Comparison of ENCODE assay signal across 8 mouse cellular contexts in genomic region chr19:5846154-5846553, GRCm38 (mm10). TPM values are rescaled to one million over a fixed set of nuclear protein-coding genes. Genes with fewer than 3 reads are reported as not detected.
DNase-seq lines count a peak whose midpoint lies in the region; ATAC-seq lines count a peak whose summit lies in the region.

No protein-coding gene starts in this region.

- no peaks in the 10 kb centered on the region for H3K9me3 ChIP-seq in forebrain, embryonic 13.5 days (replicated peaks)
- no peaks in the 10 kb centered on the region for H3K9me3 ChIP-seq in intestine, embryonic 16.5 days (ENCODE audit: control insufficient read depth, low read length)
- no peaks in the 10 kb centered on the region for H3K9me3 ChIP-seq in midbrain, embryonic 12.5 days

- H3K4me3 ChIP-seq in forebrain, embryonic 13.5 days = peak overlapping the region; percentile 32
- H3K4me3 ChIP-seq in intestine, embryonic 16.5 days (ENCODE audit: low read length) = peak overlapping the region; percentile 56
- peak overlapping the region; percentile 32 for H3K4me3 ChIP-seq in midbrain, embryonic 12.5 days

- H3K4me1 ChIP-seq in forebrain, embryonic 13.5 days = peaks cover 88% of the 10 kb centered on the region
- H3K4me1 ChIP-seq in intestine, embryonic 16.5 days (ENCODE audit: control insufficient read depth, insufficient read depth, low read length) = peaks cover 69% of the 10 kb centered on the region
- H3K4me1 ChIP-seq in midbrain, embryonic 12.5 days = peaks cover 82% of the 10 kb centered on the region

- no peaks in the 10 kb centered on the region for H3K27me3 ChIP-seq in forebrain, embryonic 13.5 days
- no peaks in the 10 kb centered on the region for H3K27me3 ChIP-seq in intestine, embryonic 16.5 days (replicated peaks; ENCODE audit: control insufficient read depth, insufficient read depth, low read length)
- H3K27me3 ChIP-seq in midbrain, embryonic 12.5 days = peaks cover 5% of the 10 kb centered on the region; the same call in 1 of the 2 replicates

- no peaks in the 10 kb centered on the region for H3K36me3 ChIP-seq in forebrain, embryonic 13.5 days (ENCODE audit: poor library complexity, severe bottlenecking)
- no peaks in the 10 kb centered on the region for H3K36me3 ChIP-seq in intestine, embryonic 16.5 days (ENCODE audit: control insufficient read depth, insufficient read depth, low read length)
- H3K36me3 ChIP-seq in midbrain, embryonic 12.5 days = no peaks in the 10 kb centered on the region

- peak overlapping the region; percentile 99 for H3K27ac ChIP-seq in forebrain, embryonic 13.5 days
- H3K27ac ChIP-seq in intestine, embryonic 16.5 days (ENCODE audit: low read length) = peak overlapping the region; percentile 99
- H3K27ac ChIP-seq in midbrain, embryonic 12.5 days (replicated peaks) = peak overlapping the region; percentile 98

- peak overlapping the region; percentile 68 for H3K4me2 ChIP-seq in forebrain, embryonic 13.5 days
- peak overlapping the region; percentile 69 for H3K4me2 ChIP-seq in intestine, embryonic 16.5 days (ENCODE audit: low read depth, low read length)
- peak overlapping the region; percentile 62 for H3K4me2 ChIP-seq in midbrain, embryonic 12.5 days (replicated peaks)

- peak; percentile 40 for ATAC-seq in forebrain, embryonic 13.5 days
- peak; percentile 19 for ATAC-seq in intestine, embryonic 16.5 days
- peak; percentile 70 for ATAC-seq in midbrain, embryonic 12.5 days (ENCODE audit: low FRiP score, low read depth)

- WGBS in forebrain, embryonic 13.5 days = 1% methylated on average over 7 of the region's 7 CpGs
- under 1% methylated on average over 7 of the region's 7 CpGs for WGBS in intestine, embryonic 16.5 days
- under 1% methylated on average over 7 of the region's 7 CpGs for WGBS in midbrain, embryonic 12.5 days

- peak overlapping the region; percentile 69 for H3K9ac ChIP-seq in forebrain, embryonic 13.5 days
- H3K9ac ChIP-seq in intestine, embryonic 16.5 days (ENCODE audit: low read depth, low read length) = peak overlapping the region; percentile 75
- peak overlapping the region; percentile 53 for H3K9ac ChIP-seq in midbrain, embryonic 12.5 days (replicated peaks)

- peak; percentile 40 to 61 for DNase-seq in layer of hippocampus, postnatal 10 days (ENCODE audit: low spot score in 2 of 2)
- no peak for DNase-seq in layer of hippocampus, adult 9-10 months (ENCODE audit: low spot score)
- DNase-seq in cerebellum, adult 11 months = peak; percentile 54
- no peak for DNase-seq in retina, postnatal 1 day
- no peak for DNase-seq in adrenal gland, adult 2 months

RNA-seq across cellular contexts. Expression of gene Frmd8, which starts 28.9 kb away (rescaled TPM):
- total RNA-seq in layer of hippocampus, postnatal 10 days (2021) = 10 to 100 TPM; 10.7 to 14.8 TPM
- 21.7 and 26.2 TPM in 2 replicates for polyA plus RNA-seq in forebrain, embryonic 13.5 days (2015; fragmentation: Nextera tagmentation; extraction: Ambion mirVana)
- polyA plus RNA-seq in intestine, embryonic 16.5 days (2015; fragmentation: Nextera tagmentation; extraction: Ambion mirVana) = 31.1 and 31.7 TPM in 2 replicates
- polyA plus RNA-seq in midbrain, embryonic 12.5 days (2016; fragmentation: Nextera tagmentation; extraction: Ambion mirVana) = 22.3 and 24.8 TPM in 2 replicates
- total RNA-seq in adrenal gland, adult 2 months (2021) = 10 to 100 TPM; 41.2 to 51.4 TPM
- polyA plus RNA-seq in adrenal gland, adult 2 months (2012; rRNA removed) = 27.8 and 36.4 TPM in 2 replicates

RNA-seq across cellular contexts. Expression of gene Slc25a45, which starts 31.5 kb away (rescaled TPM):
- total RNA-seq in layer of hippocampus, postnatal 10 days (2021) = 1 to 10 TPM; 2.1 to 3.6 TPM
- 1.2 and 1.4 TPM in 2 replicates for polyA plus RNA-seq in forebrain, embryonic 13.5 days (2015; fragmentation: Nextera tagmentation; extraction: Ambion mirVana)
- polyA plus RNA-seq in intestine, embryonic 16.5 days (2015; fragmentation: Nextera tagmentation; extraction: Ambion mirVana) = 3.4 and 4.1 TPM in 2 replicates
- polyA plus RNA-seq in midbrain, embryonic 12.5 days (2016; fragmentation: Nextera tagmentation; extraction: Ambion mirVana) = 1.9 and 3.4 TPM in 2 replicates
- total RNA-seq in adrenal gland, adult 2 months (2021) = 10 to 100 TPM; 15.5 to 36.2 TPM
- 42.4 and 44.6 TPM in 2 replicates for polyA plus RNA-seq in adrenal gland, adult 2 months (2012; rRNA removed)

RNA-seq across cellular contexts. Expression of gene Tigd3, which starts 47.8 kb away (rescaled TPM):
- 1 to 10 TPM; 4.4 to 5.5 TPM for total RNA-seq in layer of hippocampus, postnatal 10 days (2021)
- 13.1 and 15.5 TPM in 2 replicates for polyA plus RNA-seq in forebrain, embryonic 13.5 days (2015; fragmentation: Nextera tagmentation; extraction: Ambion mirVana)
- 1.5 and 1.7 TPM in 2 replicates for polyA plus RNA-seq in intestine, embryonic 16.5 days (2015; fragmentation: Nextera tagmentation; extraction: Ambion mirVana)
- 11.1 and 11.4 TPM in 2 replicates for polyA plus RNA-seq in midbrain, embryonic 12.5 days (2016; fragmentation: Nextera tagmentation; extraction: Ambion mirVana)
- total RNA-seq in adrenal gland, adult 2 months (2021) = 1 to 10 TPM; 1.0 to 1.1 TPM
- 0.48 and 0.53 TPM in 2 replicates for polyA plus RNA-seq in adrenal gland, adult 2 months (2012; rRNA removed)

Comparison
In these comparisons a context has a peak if more than half of its experiments do, and no peak if none do; other contexts are left out.
1. DNase-seq: peak in layer of hippocampus, postnatal 10 days (2 of 2) and cerebellum, adult 11 months (single experiment); none in layer of hippocampus, adult 9-10 months (single experiment), retina, postnatal 1 day (single experiment) and adrenal gland, adult 2 months (single experiment).
2. ATAC-seq: peak in every context shown above with its lines; median percentile 70 in midbrain, embryonic 12.5 days; 40 in forebrain, embryonic 13.5 days; 19 in intestine, embryonic 16.5 days.
3. Peak in every context shown above with its lines, with median percentiles within 50 percentile points of each other: H3K27ac ChIP-seq, H3K4me2 ChIP-seq, H3K4me3 ChIP-seq and H3K9ac ChIP-seq.